Mouse (Mus musculus): ENCODE measurements around the gene Pnkd. TPM values are rescaled to one million over a fixed set of nuclear protein-coding genes. Genes with fewer than 3 reads are reported as not detected.
A peak's percentile ranks its signal among the peaks of the same experiment; 100 is the strongest.

Pnkd gene
- polyA plus RNA-seq, 1 experiment, result 165 TPM

GRCm38 (mm10) chr1:74239618-74240017, 45.1 kb upstream of the Pnkd start:
- H3K4me1 ChIP-seq (ENCODE audit: control insufficient read depth, insufficient read depth, low read length), result peaks cover 8% of the 10 kb centered on the region; the same call in 1 of the 2 replicates
- H3K36me3 ChIP-seq (ENCODE audit: control insufficient read depth, insufficient read depth, low read length), result no peaks in the 10 kb centered on the region
- TF ChIP-seq CTCF (conservative IDR thresholded peaks at IDR 0.05; ENCODE audit: insufficient read depth, insufficient read length, low read depth, low read length) (no peak), POLR2A (IDR thresholded peaks at IDR 0.05; ENCODE audit: low read depth, low read length) (no peak)
- DNase-seq, result no peak
- H3K27ac ChIP-seq (ENCODE audit: insufficient read depth, low read depth, low read length), result no peak overlapping the region
- H3K4me3 ChIP-seq (ENCODE audit: insufficient read depth, low read depth, low read length), result no peak overlapping the region
- no peaks in the 10 kb centered on the region for H3K27me3 ChIP-seq (replicated peaks; ENCODE audit: control insufficient read depth, insufficient read depth, low read length)
- WGBS, result 36% methylated on average over 11 of the region's 11 CpGs

- no peak for TF ChIP-seq POLR2A (IDR thresholded peaks at IDR 0.05; ENCODE audit: low read depth, low read length)
- no peak for TF ChIP-seq CTCF (conservative IDR thresholded peaks at IDR 0.05; ENCODE audit: insufficient read depth, insufficient read length, low read depth, low read length)
- no peaks in the 10 kb centered on the region for H3K27me3 ChIP-seq (replicated peaks; ENCODE audit: control insufficient read depth, insufficient read depth, low read length)
- H3K36me3 ChIP-seq (ENCODE audit: control insufficient read depth, insufficient read depth, low read length), result no peaks in the 10 kb centered on the region
- 21% methylated on average over 6 of the region's 6 CpGs for WGBS
- no peak overlapping the region for H3K4me3 ChIP-seq (ENCODE audit: insufficient read depth, low read depth, low read length)
- no peak for DNase-seq
- no peak overlapping the region for H3K27ac ChIP-seq (ENCODE audit: insufficient read depth, low read depth, low read length)
- H3K4me1 ChIP-seq (ENCODE audit: control insufficient read depth, insufficient read depth, low read length), result peaks cover 10% of the 10 kb centered on the region
These were observed 44.4 kb upstream of the Pnkd start for GRCm38 (mm10) chr1:74240311-74240710.

GRCm38 (mm10) chr1:74240832-74241231, 43.9 kb upstream of the Pnkd start:
- no peak overlapping the region for H3K27ac ChIP-seq (ENCODE audit: insufficient read depth, low read depth, low read length)
- H3K27me3 ChIP-seq (replicated peaks; ENCODE audit: control insufficient read depth, insufficient read depth, low read length), result no peaks in the 10 kb centered on the region
- WGBS, result 40% methylated on average over 4 of the region's 4 CpGs
- H3K36me3 ChIP-seq (ENCODE audit: control insufficient read depth, insufficient read depth, low read length), result no peaks in the 10 kb centered on the region
- H3K4me3 ChIP-seq (ENCODE audit: insufficient read depth, low read depth, low read length), result no peak overlapping the region
- TF ChIP-seq POLR2A (IDR thresholded peaks at IDR 0.05; ENCODE audit: low read depth, low read length), result no peak
- TF ChIP-seq CTCF (conservative IDR thresholded peaks at IDR 0.05; ENCODE audit: insufficient read depth, insufficient read length, low read depth, low read length), result no peak
- no peak for DNase-seq
- H3K4me1 ChIP-seq (ENCODE audit: control insufficient read depth, insufficient read depth, low read length), result peaks cover 13% of the 10 kb centered on the region

- Histone ChIP-seq H3K36me3 (ENCODE audit: control insufficient read depth, insufficient read depth, low read length) (peaks cover 3% of the 10 kb centered on the region; the same call in 1 of the 2 replicates), H3K4me1 (ENCODE audit: control insufficient read depth, insufficient read depth, low read length) (peaks cover 21% of the 10 kb centered on the region)
- WGBS, result 57% methylated on average over 2 of the region's 2 CpGs
These were observed 39.2 kb upstream of the Pnkd start for GRCm38 (mm10) chr1:74245525-74245924.

GRCm38 (mm10) chr1:74248799-74249198, 35.9 kb upstream of the Pnkd start:
- WGBS, result 4% methylated on average over 1 of the region's 1 CpGs
- peak overlapping the region; percentile 100 for H3K27ac ChIP-seq (ENCODE audit: insufficient read depth, low read depth, low read length)
- H3K4me1 ChIP-seq (ENCODE audit: control insufficient read depth, insufficient read depth, low read length), result peaks cover 22% of the 10 kb centered on the region
- DNase-seq, result peak; percentile 79
- no peaks in the 10 kb centered on the region for H3K27me3 ChIP-seq (replicated peaks; ENCODE audit: control insufficient read depth, insufficient read depth, low read length)
- TF ChIP-seq POLR2A (IDR thresholded peaks at IDR 0.05; ENCODE audit: low read depth, low read length) (no peak), CTCF (conservative IDR thresholded peaks at IDR 0.05; ENCODE audit: insufficient read depth, insufficient read length, low read depth, low read length) (no peak)
- no peak overlapping the region for H3K4me3 ChIP-seq (ENCODE audit: insufficient read depth, low read depth, low read length)
- peaks cover 14% of the 10 kb centered on the region for H3K36me3 ChIP-seq (ENCODE audit: control insufficient read depth, insufficient read depth, low read length)

More at GRCm38 (mm10) chr1:74245525-74245924, 39.2 kb upstream of the Pnkd start:
- no peaks in the 10 kb centered on the region for H3K27me3 ChIP-seq (replicated peaks; ENCODE audit: control insufficient read depth, insufficient read depth, low read length)
- no peak for DNase-seq
- no peak for TF ChIP-seq POLR2A (IDR thresholded peaks at IDR 0.05; ENCODE audit: low read depth, low read length)
- TF ChIP-seq CTCF (conservative IDR thresholded peaks at IDR 0.05; ENCODE audit: insufficient read depth, insufficient read length, low read depth, low read length), result no peak
- no peak overlapping the region for H3K4me3 ChIP-seq (ENCODE audit: insufficient read depth, low read depth, low read length)
- H3K27ac ChIP-seq (ENCODE audit: insufficient read depth, low read depth, low read length), result no peak overlapping the region

- TF ChIP-seq CTCF (conservative IDR thresholded peaks at IDR 0.05; ENCODE audit: insufficient read depth, insufficient read length, low read depth, low read length) (no peak), POLR2A (IDR thresholded peaks at IDR 0.05; ENCODE audit: low read depth, low read length) (no peak)
- WGBS, result 16% methylated on average over 5 of the region's 5 CpGs
- 0 out of 2 replicates have a peak overlapping the region, but pooled peaks have one; percentile 9 for H3K4me3 ChIP-seq (ENCODE audit: insufficient read depth, low read depth, low read length)
- no peaks in the 10 kb centered on the region for H3K27me3 ChIP-seq (replicated peaks; ENCODE audit: control insufficient read depth, insufficient read depth, low read length)
- H3K36me3 ChIP-seq (ENCODE audit: control insufficient read depth, insufficient read depth, low read length), result peaks cover 14% of the 10 kb centered on the region
- peaks cover 22% of the 10 kb centered on the region for H3K4me1 ChIP-seq (ENCODE audit: control insufficient read depth, insufficient read depth, low read length)
- peak overlapping the region; percentile 100 for H3K27ac ChIP-seq (ENCODE audit: insufficient read depth, low read depth, low read length)
- peak; percentile 90 for DNase-seq
These were observed 35.3 kb upstream of the Pnkd start for GRCm38 (mm10) chr1:74249331-74249980.

GRCm38 (mm10) chr1:74250096-74250495, 34.6 kb upstream of the Pnkd start:
- Histone ChIP-seq H3K27ac (ENCODE audit: insufficient read depth, low read depth, low read length) (peak overlapping the region; percentile 100), H3K4me1 (ENCODE audit: control insufficient read depth, insufficient read depth, low read length) (peaks cover 22% of the 10 kb centered on the region), H3K36me3 (ENCODE audit: control insufficient read depth, insufficient read depth, low read length) (peaks cover 14% of the 10 kb centered on the region), H3K4me3 (ENCODE audit: insufficient read depth, low read depth, low read length) (no peak overlapping the region), H3K27me3 (replicated peaks; ENCODE audit: control insufficient read depth, insufficient read depth, low read length) (no peaks in the 10 kb centered on the region)
- TF ChIP-seq CTCF (conservative IDR thresholded peaks at IDR 0.05; ENCODE audit: insufficient read depth, insufficient read length, low read depth, low read length) (no peak), POLR2A (IDR thresholded peaks at IDR 0.05; ENCODE audit: low read depth, low read length) (no peak)
- WGBS, result 59% methylated on average over 4 of the region's 4 CpGs
- no peak for DNase-seq
